Mouse (Mus musculus): ENCODE data around the gene Kcnh8. TPM values are rescaled to one million over a fixed set of nuclear protein-coding genes. Genes with fewer than 3 reads are reported as not detected.

The Kcnh8 gene
- polyA plus RNA-seq, 2 experiments, result 0.04 to 0.08 TPM

DNA sequence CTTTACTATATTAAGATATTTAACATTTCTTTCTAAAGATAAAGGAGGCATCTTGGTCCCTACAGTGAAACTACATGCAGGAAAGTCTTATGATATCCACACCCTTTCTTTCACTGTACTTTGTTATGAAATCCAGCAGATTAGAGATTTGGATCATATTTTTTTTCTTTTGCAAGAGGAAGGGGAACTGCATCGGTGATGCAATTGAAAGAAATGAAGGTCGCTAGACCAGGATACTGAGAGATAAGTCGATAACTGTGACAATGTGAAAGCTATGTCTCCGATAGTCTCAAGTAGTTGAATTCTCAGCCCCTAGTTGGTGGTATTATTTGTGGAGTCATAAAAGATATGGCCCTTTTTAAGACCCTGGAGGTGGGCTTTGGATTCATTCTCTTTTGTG, 227.2 kb downstream of the Kcnh8 start:
- Histone ChIP-seq H3K4me1 (ENCODE audit: control insufficient read depth, insufficient read depth, low read length) (no peaks in the 10 kb centered on the region), H3K27me3 (ENCODE audit: control insufficient read depth, insufficient read depth, low read length) (no peaks in the 10 kb centered on the region), H3K4me2 (replicated peaks; ENCODE audit: low read depth, low read length, severe bottlenecking) (no peak overlapping the region), H3K36me3 (ENCODE audit: control insufficient read depth, insufficient read depth, low read length) (no peaks in the 10 kb centered on the region), H3K9me3 (ENCODE audit: control insufficient read depth, low read length) (no peaks in the 10 kb centered on the region), H3K27ac (replicated peaks; ENCODE audit: low read depth, low read length) (no peak overlapping the region), H3K9ac (ENCODE audit: low read depth, low read length, severe bottlenecking) (no peak overlapping the region), H3K4me3 (replicated peaks; ENCODE audit: low read length) (no peak overlapping the region)
- DNase-seq (ENCODE audit: low spot score) (no peak), ATAC-seq (ENCODE audit: low FRiP score, low read depth) (no peak)
- TF ChIP-seq POLR2A (IDR thresholded peaks at IDR 0.05; ENCODE audit: borderline replicate concordance, extremely low read depth, insufficient read depth, insufficient read length), result no peak
- WGBS, result 89% methylated on average over 4 of the region's 4 CpGs

DNA sequence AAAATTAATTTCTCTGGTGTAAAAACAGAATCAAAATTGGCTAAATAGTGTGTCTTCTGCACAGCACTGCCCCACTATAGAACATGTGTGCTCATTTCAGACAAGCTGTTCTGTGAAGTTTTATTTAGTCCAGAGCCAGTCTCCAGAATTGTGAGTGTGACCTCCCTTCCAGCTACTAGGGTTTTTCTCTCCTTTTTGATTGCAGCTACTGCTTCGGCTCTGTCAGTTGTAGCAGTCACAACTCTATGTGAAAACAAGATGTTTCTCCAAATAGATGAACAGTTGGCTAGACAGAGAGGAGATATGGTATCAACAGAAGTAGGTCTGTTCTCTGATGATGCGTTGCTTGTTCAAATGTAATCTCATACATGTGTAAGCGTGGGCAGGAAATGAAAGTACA, 270.7 kb downstream of the Kcnh8 start:
- ATAC-seq (ENCODE audit: low FRiP score, low read depth) (no peak), DNase-seq (ENCODE audit: low spot score) (no peak)
- H3K27me3 ChIP-seq (ENCODE audit: control insufficient read depth, insufficient read depth, low read length), result no peaks in the 10 kb centered on the region
- H3K9ac ChIP-seq (ENCODE audit: low read depth, low read length, severe bottlenecking), result no peak overlapping the region
- H3K27ac ChIP-seq (replicated peaks; ENCODE audit: low read depth, low read length), result no peak overlapping the region
- no peak overlapping the region for H3K4me3 ChIP-seq (replicated peaks; ENCODE audit: low read length)
- no peaks in the 10 kb centered on the region for H3K9me3 ChIP-seq (ENCODE audit: control insufficient read depth, low read length)
- H3K4me1 ChIP-seq (ENCODE audit: control insufficient read depth, insufficient read depth, low read length), result no peaks in the 10 kb centered on the region
- WGBS, result 84% methylated on average over 3 of the region's 3 CpGs
- H3K4me2 ChIP-seq (replicated peaks; ENCODE audit: low read depth, low read length, severe bottlenecking), result no peak overlapping the region
- no peaks in the 10 kb centered on the region for H3K36me3 ChIP-seq (ENCODE audit: control insufficient read depth, insufficient read depth, low read length)
- no peak for TF ChIP-seq POLR2A (IDR thresholded peaks at IDR 0.05; ENCODE audit: borderline replicate concordance, extremely low read depth, insufficient read depth, insufficient read length)

GRCm38 (mm10) chr17:52878964-52879363, 276.5 kb downstream of the Kcnh8 start:
- Histone ChIP-seq H3K27ac (replicated peaks; ENCODE audit: low read depth, low read length) (no peak overlapping the region), H3K4me3 (replicated peaks; ENCODE audit: low read length) (no peak overlapping the region), H3K4me2 (replicated peaks; ENCODE audit: low read depth, low read length, severe bottlenecking) (no peak overlapping the region), H3K9ac (ENCODE audit: low read depth, low read length, severe bottlenecking) (no peak overlapping the region), H3K27me3 (ENCODE audit: control insufficient read depth, insufficient read depth, low read length) (no peaks in the 10 kb centered on the region), H3K9me3 (ENCODE audit: control insufficient read depth, low read length) (no peaks in the 10 kb centered on the region), H3K36me3 (ENCODE audit: control insufficient read depth, insufficient read depth, low read length) (no peaks in the 10 kb centered on the region), H3K4me1 (ENCODE audit: control insufficient read depth, insufficient read depth, low read length) (no peaks in the 10 kb centered on the region)
- no peak for TF ChIP-seq POLR2A (IDR thresholded peaks at IDR 0.05; ENCODE audit: borderline replicate concordance, extremely low read depth, insufficient read depth, insufficient read length)
- WGBS, result 30% methylated on average over 1 of the region's 1 CpGs
- ATAC-seq (ENCODE audit: low FRiP score, low read depth), result no peak
- DNase-seq (ENCODE audit: low spot score), result no peak

GRCm38 (mm10) chr17:52880051-52880450, 277.5 kb downstream of the Kcnh8 start:
- Histone ChIP-seq H3K4me3 (replicated peaks; ENCODE audit: low read length) (no peak overlapping the region), H3K4me2 (replicated peaks; ENCODE audit: low read depth, low read length, severe bottlenecking) (no peak overlapping the region), H3K4me1 (ENCODE audit: control insufficient read depth, insufficient read depth, low read length) (no peaks in the 10 kb centered on the region), H3K36me3 (ENCODE audit: control insufficient read depth, insufficient read depth, low read length) (no peaks in the 10 kb centered on the region), H3K9ac (ENCODE audit: low read depth, low read length, severe bottlenecking) (no peak overlapping the region), H3K27me3 (ENCODE audit: control insufficient read depth, insufficient read depth, low read length) (no peaks in the 10 kb centered on the region), H3K27ac (replicated peaks; ENCODE audit: low read depth, low read length) (no peak overlapping the region), H3K9me3 (ENCODE audit: control insufficient read depth, low read length) (no peaks in the 10 kb centered on the region)
- ATAC-seq (ENCODE audit: low FRiP score, low read depth), result no peak
- 73% methylated on average over 2 of the region's 2 CpGs for WGBS
- DNase-seq (ENCODE audit: low spot score), result no peak
- no peak for TF ChIP-seq POLR2A (IDR thresholded peaks at IDR 0.05; ENCODE audit: borderline replicate concordance, extremely low read depth, insufficient read depth, insufficient read length)

GRCm38 (mm10) chr17:52885210-52885609, 282.7 kb downstream of the Kcnh8 start:
- no peak overlapping the region for H3K9ac ChIP-seq (ENCODE audit: low read depth, low read length, severe bottlenecking)
- DNase-seq (ENCODE audit: low spot score) (no peak), ATAC-seq (ENCODE audit: low FRiP score, low read depth) (no peak)
- 69% methylated on average over 1 of the region's 1 CpGs for WGBS
- no peak overlapping the region for H3K4me3 ChIP-seq (replicated peaks; ENCODE audit: low read length)
- H3K27me3 ChIP-seq (ENCODE audit: control insufficient read depth, insufficient read depth, low read length), result no peaks in the 10 kb centered on the region
- H3K9me3 ChIP-seq (ENCODE audit: control insufficient read depth, low read length), result no peaks in the 10 kb centered on the region
- no peak overlapping the region for H3K27ac ChIP-seq (replicated peaks; ENCODE audit: low read depth, low read length)
- H3K4me1 ChIP-seq (ENCODE audit: control insufficient read depth, insufficient read depth, low read length), result no peaks in the 10 kb centered on the region
- H3K36me3 ChIP-seq (ENCODE audit: control insufficient read depth, insufficient read depth, low read length), result no peaks in the 10 kb centered on the region
- TF ChIP-seq POLR2A (IDR thresholded peaks at IDR 0.05; ENCODE audit: borderline replicate concordance, extremely low read depth, insufficient read depth, insufficient read length), result no peak
- H3K4me2 ChIP-seq (replicated peaks; ENCODE audit: low read depth, low read length, severe bottlenecking), result no peak overlapping the region

DNA sequence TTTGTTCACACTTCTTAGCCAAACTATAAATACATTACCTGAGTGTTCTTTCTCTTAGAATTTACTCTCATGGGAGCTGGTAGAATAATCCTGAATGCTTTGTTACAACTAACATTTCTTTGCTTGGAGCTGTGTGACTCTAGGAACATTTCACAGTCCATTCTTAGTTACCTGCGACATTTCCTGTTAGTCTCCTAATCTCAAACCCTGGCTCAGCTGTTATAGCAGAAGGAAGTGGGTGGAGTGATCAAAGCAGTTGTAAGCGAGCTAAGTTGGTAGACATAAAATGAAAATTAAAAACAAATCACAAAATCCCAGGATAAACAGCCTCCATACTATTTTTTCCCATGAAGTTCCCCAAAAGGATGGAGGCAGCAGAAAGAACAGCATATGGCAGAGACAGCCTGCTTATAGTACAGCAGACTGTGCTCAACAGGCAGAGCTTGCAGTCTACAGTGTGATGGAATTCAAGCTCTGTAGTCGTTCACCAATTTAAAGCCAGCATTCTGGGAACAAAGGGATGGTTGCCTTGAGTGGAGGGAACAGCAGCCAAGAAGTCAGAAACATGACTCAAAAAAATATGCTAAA, 318.1 kb downstream of the Kcnh8 start:
- WGBS, result 56% methylated on average over 3 of the region's 3 CpGs
- DNase-seq (ENCODE audit: low spot score) (no peak), ATAC-seq (ENCODE audit: low FRiP score, low read depth) (no peak)
- Histone ChIP-seq H3K4me2 (replicated peaks; ENCODE audit: low read depth, low read length, severe bottlenecking) (no peak overlapping the region), H3K9me3 (ENCODE audit: control insufficient read depth, low read length) (no peaks in the 10 kb centered on the region), H3K4me1 (ENCODE audit: control insufficient read depth, insufficient read depth, low read length) (no peaks in the 10 kb centered on the region), H3K27me3 (ENCODE audit: control insufficient read depth, insufficient read depth, low read length) (no peaks in the 10 kb centered on the region), H3K9ac (ENCODE audit: low read depth, low read length, severe bottlenecking) (no peak overlapping the region), H3K4me3 (replicated peaks; ENCODE audit: low read length) (no peak overlapping the region), H3K36me3 (ENCODE audit: control insufficient read depth, insufficient read depth, low read length) (no peaks in the 10 kb centered on the region), H3K27ac (replicated peaks; ENCODE audit: low read depth, low read length) (no peak overlapping the region)
- TF ChIP-seq POLR2A (IDR thresholded peaks at IDR 0.05; ENCODE audit: borderline replicate concordance, extremely low read depth, insufficient read depth, insufficient read length), result no peak

All from limb, embryonic 14.5 days (tissue).